Mouse (Mus musculus): ENCODE results near the gene Kel. TPM values are rescaled to one million over a fixed set of nuclear protein-coding genes. Genes with fewer than 3 reads are reported as not detected.

Kel gene
- 0.07 TPM in 1 of 2 replicates, not detected in the other for polyA plus RNA-seq (2012; rRNA removed; ENCODE audit: low replicate concordance)

DNA sequence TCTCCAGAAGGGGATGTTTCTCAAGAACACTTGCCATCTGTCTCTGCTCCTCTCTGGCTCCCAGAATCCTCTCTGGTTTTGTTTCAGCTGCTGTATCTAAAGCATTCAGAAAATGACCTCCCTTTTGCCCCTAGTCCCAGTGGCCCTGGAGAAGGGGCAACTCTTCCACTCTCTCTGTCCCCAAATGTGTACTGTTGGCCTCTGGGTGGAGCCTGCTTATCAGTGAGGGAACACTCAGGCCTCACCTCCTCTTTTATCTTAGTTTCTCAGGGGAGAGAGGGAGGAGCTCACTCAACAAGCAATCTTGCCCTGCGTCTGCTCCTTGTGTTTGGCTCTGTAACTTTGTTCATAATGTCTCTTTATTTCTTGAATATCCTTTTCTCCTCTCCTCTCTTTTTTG, at the start of gene Kel:
Kel (minus strand) TSS at position 217 of the 400 bp plus-strand sequence.

DNA sequence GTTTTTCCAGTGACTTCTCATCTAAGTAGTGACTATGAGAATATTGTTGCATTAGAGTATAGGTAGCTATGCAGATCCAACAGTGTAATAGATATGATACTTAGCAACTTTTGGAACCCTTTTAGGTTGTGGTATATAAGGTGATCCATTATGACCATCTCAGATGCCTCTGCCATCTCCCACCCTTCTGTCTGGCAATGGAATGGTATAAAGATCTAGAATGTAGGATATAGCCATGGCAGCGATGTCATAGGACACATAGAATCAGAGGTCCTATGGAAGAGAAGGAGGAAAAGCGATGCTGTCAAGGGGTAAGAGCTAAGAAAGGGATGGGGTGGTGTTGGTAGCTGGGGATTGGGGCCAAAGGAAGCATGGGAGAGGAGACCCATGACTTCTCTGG, 20.0 kb downstream of the Kel start, which contains the start of gene Llcfc1:
Llcfc1 (plus strand) TSS at position 301 of the 400 bp plus-strand sequence.

DNA sequence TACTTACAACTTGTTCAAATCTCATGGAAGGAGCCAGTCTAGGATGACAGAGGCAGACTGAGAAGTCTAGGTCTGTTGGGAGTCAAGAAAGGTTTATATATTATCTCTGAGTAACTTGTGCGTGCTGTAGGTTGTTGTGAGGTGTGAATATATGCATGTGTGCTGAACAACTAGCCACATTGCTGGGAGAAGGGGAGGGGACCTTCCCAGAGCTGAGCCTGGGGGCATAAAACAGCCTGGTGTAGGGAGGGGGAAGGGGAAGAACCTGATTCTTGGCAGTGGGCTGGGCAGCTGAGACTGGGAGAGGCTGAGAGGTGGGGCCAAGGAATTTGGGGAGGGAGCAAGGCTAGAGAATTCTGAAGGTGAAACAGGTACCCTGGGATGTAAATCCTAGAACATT, 23.5 kb downstream of the Kel start, which contains the start of gene Trpv5:
Trpv5 (minus strand) TSS at position 101 of the 400 bp plus-strand sequence.

Other genes with a start within 250 kb of the Kel start
- gene Prss1, start 245.4 kb downstream of the Kel start, polyA plus RNA-seq (2012; rRNA removed; ENCODE audit: low replicate concordance), result 18.2 TPM in 1 of 2 replicates, not detected in the other
- gene Prss2, start 182.6 kb downstream of the Kel start, polyA plus RNA-seq (2012; rRNA removed; ENCODE audit: low replicate concordance), result 13.3 and 6,184 TPM in 2 replicates
- 1.2 and 2.4 TPM in 2 replicates for gene Ephb6, start 98.9 kb downstream of the Kel start, polyA plus RNA-seq (2012; rRNA removed; ENCODE audit: low replicate concordance)
- 15.3 TPM in 1 of 2 replicates, not detected in the other for gene Trpv6, start 67.9 kb downstream of the Kel start, polyA plus RNA-seq (2012; rRNA removed; ENCODE audit: low replicate concordance)
- gene Trpv5, start 23.6 kb downstream of the Kel start, polyA plus RNA-seq (2012; rRNA removed; ENCODE audit: low replicate concordance), result not detected in 2 replicates
- gene Llcfc1, start 19.9 kb downstream of the Kel start, polyA plus RNA-seq (2012; rRNA removed; ENCODE audit: low replicate concordance), result 0.19 TPM in 1 of 2 replicates, not detected in the other
- gene Olfr459, start 70.8 kb upstream of the Kel start, polyA plus RNA-seq (2012; rRNA removed; ENCODE audit: low replicate concordance), result not detected in 2 replicates
- not detected in 2 replicates for gene Pip, start 143.2 kb upstream of the Kel start, polyA plus RNA-seq (2012; rRNA removed; ENCODE audit: low replicate concordance)
- gene Sval2, start 148.7 kb upstream of the Kel start, polyA plus RNA-seq (2012; rRNA removed; ENCODE audit: low replicate concordance), result not detected in 2 replicates
- not detected in 2 replicates for gene Sval1, start 247.3 kb upstream of the Kel start, polyA plus RNA-seq (2012; rRNA removed; ENCODE audit: low replicate concordance)